Mouse (Mus musculus) kidney, postnatal 25 days (tissue): ENCODE data around the gene Hcrtr1.
A peak's percentile ranks its signal among the peaks of the same experiment; 100 is the strongest.

Experiments
- DNase-seq, 2 experiments: peaks; one replicate each; pipeline ENCODE4 v3.0.0; 2021; ENCODE audit warnings: mixed read lengths in 2 of 2

Gene Hcrtr1

DNA sequence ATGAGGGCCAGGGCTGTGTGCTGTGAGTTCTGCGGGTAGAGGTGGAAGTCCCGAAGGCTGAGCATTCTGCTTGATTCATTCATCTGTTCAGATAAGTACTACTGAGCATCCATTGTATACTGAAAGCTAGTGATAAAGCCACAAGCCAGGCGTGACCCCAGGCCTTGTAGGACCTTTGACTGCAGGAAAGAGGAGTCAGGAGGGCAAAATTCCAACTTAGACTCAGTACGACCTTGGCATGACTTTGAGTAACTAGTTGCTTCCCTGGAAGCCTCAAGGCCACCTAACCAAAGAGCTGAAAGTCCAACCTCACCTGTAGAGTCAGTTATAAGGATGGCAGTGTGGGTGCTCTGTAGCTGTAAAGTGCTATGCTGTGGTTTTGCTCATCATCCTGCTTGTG lies 18.4 kb downstream of the Hcrtr1 start:
- peak; percentile 17 to 31 for DNase-seq

DNA sequence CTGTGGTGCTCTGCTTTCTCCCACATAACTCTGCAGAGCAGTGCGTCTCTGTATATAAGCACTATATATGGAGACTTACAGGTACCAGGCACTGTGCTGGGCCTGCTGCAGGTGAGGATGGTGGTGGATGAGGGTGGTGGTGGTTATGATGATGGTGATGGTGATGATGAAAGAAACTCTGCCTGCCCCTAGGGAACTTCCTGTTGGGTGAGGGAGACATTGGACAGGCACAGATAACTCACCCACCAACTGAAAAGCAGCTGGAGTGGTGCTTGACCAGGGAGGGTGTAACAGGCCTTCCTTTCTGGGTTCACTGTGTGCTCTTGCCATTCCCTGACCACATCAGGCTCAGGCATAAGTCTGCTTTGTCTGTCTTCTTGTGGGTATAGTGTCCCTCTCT lies 26.4 kb downstream of the Hcrtr1 start:
- no peak for DNase-seq

DNA sequence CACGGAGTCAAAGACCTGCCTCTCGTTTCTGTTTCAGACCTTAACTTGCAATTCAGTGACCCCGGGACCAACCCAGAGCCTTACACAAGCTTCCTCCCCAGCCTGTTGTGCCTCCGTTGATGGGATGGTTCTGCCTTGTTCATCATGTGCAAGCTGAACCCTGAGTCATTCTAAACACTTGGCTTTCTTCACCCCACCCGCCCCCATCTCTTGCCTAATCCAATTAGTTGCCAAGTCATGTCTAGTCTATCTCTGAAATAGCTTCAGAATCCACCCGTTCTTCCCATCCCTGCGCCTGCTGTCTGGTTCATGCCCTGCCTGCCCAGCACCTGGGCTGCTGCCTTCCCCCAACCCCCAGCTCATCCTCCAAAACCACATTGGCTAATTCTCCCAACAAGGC lies 26.9 kb downstream of the Hcrtr1 start:
- peak in 1 of 2 experiments; percentile 21 for DNase-seq

DNA sequence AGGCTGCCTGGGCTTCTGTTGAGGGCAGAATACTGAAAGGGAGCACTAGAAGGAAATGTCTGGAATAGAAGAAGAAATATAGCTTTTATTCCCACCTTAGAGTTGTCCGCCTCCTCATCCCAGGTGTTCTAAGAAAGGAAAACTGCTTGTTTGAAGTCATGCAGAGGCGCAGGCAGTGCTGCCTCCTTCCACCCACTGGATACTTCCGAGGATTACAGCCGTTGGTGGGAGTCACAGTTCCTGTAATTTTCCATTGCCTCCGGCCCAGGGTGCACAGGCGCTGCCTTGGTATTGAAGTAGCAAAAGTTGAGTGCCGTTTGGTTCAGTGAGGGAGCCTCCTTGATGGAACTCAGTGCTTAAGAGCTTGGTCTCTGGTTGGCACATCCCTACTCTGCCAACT lies 29.1 kb downstream of the Hcrtr1 start:
- DNase-seq, result peak in 1 of 2 experiments; percentile 40

DNA sequence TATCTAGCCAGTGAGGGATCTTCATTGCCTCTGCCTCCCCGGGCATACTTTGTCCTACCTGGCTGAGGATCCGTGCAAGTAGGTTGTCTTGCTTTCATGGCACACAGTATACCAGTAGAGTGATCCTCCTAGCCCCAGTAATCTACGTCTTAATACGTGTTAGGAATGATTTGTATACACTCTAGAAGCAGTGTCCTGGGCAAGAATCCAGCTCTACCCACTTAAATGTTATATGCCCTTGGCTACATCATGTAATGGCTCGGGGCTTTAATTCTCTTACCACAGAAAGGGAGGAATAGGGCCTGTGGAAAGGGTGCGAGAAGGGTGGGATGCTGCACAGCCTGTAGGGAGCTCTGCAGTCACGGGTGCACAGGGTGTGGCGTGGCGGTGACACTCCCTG lies 29.5 kb downstream of the Hcrtr1 start:
- DNase-seq, result no peak

DNA sequence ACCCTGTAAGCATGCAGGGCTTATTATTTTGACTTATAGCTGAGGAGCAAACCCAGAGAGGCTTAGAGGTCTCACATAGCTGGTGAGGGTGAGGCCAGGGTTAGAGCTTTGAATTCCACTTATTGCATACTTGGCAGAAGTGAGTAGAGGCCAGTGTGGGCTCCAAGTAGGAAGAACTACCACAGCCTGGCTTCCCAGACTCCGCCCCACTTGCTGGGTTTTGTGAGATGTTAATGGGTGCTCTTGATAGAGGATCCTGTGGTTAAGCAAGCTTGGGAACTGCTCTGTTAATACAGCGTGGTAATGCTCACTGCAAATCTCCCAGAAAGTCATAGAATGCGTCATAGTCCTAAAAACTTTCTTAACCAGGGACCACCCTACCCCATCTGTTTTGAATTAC lies 30.2 kb downstream of the Hcrtr1 start:
- no peak for DNase-seq

DNA sequence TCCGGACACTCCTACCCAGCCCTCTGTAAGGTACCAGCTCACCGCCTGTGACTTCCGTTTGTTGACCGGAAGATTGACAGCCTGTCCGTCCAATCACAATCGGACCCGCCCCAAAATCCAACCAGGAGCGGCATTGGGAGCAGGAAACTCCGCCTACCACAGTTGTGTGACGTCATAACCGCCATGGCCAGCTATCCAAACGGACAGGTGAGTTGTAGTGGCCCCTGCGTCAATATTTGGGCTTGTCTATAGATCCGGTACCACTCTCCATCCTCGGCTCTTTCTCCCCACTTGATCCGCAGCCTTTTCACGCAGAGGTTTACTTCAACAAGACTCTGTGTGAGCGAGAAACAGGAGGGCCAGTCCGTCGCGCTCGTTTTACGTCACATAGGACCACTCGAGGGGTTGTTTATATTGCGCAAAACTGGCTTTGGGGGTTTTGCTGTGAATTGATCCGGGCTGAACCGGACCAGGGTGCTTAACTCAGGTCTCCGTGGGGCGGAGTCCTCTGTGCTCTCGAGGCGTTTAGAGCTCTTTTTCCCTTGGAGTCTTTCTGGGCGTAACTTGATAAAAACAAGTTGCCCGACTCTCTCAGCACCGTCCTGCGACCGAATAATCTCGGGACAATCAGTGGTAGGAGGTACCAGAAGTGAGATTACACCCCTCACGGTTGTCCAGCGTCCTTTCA lies 31.6 kb downstream of the Hcrtr1 start:
- peak; percentile 100 for DNase-seq

DNA sequence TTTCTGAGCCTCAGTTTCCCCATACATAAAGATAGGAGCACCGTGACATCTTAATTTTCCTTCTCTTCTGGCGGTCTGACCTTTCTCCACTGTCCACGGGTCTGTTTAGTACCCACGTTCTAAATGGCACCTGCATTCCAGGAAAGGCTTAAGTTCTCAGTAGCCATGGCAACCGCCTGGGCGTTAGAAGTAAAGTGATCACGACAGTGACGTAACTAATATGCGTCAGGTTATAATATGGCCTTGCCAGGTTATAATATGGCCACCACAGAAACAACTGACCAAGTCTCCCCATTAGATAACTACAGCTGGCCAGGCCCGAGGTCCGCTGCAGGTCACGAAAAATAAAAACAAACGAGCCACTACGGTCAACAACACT lies 32.1 kb downstream of the Hcrtr1 start:
- no peak for DNase-seq

DNA sequence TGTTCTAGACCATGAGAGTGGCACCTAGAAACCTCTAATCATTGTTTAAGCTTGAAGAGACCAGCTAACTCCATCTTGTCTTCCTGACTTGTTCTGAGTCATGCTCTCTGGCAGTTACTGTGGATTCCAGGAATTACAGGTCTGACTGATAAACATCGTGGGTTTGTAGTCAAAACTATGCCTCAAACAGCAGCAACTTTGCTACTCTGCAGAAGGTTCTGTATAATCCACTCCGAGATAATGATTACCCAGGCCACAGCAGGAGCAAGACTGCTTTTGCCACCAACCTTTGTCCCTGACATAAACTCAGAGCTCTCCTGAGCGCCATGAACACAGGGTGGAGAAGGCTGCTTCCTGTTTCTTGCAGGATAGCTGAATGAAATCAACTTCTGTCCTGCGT lies 34.6 kb downstream of the Hcrtr1 start:
- peak; percentile 65 to 82 for DNase-seq

DNA sequence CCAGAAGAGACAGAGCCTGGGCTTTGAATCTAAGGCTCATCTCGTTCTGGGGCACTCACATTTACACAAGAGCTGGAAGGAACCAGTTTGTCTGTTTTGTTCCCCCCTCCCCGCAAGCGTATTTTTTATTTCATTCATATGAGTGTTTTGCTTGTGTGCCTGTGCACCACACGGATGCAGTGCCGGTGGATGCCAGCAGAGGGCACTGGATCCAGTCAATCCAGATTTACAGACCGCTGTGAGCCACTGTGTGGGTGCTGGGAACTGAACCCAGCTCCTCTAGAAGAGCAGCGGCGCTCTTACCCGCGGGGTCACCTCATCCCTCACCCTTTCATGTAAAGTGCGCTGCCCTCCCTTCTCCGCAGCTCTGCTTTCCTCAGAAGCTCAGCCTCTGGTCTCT lies 35.5 kb downstream of the Hcrtr1 start:
- no peak for DNase-seq

DNA sequence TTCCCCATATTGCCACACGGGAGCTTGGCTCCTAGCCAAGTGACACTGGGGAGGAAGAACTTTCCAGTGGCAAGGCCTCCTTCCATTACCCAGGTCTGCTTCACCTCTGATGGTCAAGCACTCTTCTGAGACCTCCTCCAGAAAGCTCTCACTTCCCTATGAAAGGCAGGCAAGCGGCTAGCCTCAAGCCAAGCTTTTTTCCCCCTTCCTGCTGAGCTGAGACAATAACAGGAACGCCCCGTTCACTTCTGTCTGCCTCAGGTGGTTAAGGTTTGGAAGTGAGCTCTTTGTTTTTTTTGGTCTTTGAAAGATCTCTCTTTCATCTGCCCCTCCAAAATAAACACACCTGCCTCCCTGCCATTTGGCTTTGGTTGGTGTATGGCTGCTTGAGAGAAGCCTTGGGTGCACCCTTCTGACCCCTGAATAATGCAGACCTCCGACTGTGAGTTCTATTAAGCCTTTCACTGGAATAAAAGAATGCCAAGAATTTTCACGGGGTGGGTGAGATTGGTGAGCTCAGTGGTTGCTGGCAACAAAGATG lies 37.0 kb downstream of the Hcrtr1 start, which contains the start of gene Pef1:
TSS of gene Pef1 (plus strand) at position 448 of the 541 bp plus-strand sequence.
- no peak for DNase-seq

DNA sequence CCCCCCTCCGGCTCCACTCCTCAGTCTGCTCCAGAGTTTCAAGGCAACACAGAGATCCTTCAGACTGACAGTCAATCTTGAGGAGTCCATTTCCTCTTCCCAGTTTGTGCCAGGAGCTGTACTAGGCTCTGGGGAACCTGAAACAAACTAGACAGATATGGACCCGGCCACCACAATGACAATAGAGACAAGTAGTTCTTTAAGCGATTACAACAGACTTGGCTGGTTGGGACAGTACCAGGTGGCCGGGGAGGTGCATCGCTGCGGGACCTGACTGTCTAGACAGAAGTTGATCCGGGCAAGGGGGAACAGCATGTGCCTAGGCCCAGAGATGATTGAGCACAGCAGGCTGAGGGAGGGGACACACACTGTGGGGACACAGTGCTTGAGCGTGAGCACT lies 38.0 kb downstream of the Hcrtr1 start:
- DNase-seq, result no peak

DNA sequence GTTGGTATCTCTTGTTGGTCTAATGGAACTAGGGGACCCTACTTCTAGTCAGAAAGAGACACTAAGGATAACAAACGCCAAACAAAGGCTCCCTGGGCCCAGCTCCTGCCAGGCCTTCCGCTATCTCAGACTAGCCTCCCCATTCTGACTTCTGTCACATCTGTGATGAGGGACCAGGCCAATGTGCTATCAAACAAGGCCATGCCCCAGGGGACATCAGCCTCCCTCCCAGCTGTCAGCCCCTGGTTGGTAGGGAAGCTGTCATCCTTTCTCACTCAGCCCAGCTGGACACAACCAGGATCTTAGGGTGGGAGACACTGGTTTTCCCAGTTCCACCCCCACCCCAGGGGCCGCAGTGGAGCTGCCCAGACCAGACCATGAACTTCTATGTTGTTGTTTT lies 44.0 kb downstream of the Hcrtr1 start:
- no peak for DNase-seq

DNA sequence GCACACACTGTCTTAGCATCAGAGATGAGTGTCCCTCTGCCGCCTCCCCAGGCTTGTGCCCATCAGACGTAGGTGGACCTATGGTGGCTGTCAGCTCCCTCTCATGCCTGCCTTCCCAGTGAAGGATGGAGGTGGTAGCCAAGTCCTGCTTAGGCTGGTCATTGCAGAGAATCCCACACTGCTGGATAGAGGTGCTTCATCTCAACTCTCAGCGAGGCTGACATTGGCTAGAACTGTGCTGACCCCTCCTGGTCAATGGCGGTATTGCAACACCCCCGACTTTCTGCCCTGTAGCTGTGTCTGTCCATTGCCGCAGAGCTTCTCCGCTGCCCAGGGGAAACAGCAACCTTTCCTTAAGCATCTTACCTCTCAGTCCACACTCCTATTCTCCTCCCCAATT lies 51.9 kb downstream of the Hcrtr1 start:
- DNase-seq, result peak; percentile 85 to 95

DNA sequence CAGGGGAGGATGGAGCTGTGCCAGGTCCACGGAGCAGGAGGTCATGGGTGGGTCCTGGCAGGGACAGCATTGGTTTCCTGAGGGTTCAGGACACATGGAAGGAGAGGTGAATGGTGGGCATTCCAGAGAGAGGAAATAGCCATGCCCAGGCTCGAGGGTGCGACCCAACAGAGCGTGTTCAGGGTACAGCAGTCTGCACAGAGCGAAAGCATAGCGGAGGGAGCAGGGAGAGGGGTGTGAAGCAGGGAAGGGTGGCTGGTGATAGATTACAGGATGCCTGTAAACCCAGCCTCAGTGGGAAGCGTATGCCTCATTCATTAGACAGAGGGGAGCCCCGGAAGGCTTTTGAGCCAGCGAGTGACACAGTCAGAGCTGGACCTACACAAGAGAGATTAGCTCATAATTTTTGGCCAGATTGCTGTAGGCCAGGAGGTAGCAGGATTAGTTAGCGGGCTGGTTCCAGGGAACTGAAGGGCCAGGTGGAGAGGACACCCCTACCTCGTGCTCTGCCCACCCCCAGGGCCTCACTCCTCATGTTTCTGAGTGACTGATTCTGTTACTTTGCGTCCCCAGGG lies 53.8 kb downstream of the Hcrtr1 start:
- DNase-seq, result no peak

DNA sequence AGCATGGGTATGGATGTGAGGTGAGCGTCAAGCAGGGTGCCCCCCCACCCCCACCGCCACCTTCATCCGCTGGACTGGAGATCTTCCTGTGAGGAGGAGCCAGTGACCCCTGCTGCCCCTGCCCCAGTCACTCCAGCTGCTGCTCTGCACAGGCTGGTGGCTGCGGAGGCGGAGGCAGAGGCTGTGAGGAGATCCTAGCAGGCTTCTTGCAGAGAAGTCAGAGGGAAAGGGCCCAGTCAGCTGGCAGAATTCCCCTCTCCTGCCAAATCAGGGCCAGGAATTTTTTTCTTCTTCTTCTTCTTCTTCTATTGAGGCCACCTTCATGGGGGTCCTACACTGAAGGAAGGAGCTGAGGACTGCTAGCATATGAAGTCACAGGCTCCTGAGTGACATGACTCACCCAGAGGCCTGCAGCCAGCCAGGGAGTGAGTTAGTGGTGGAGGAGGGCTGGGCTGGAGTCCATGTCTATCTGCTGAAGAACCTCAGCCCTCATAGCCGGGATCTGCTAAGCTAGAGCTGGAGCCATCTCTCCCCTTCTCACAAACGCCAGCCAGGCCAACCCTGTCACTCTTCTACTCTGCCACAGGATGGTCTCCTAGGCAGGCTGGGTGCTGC lies 54.7 kb downstream of the Hcrtr1 start:
- DNase-seq, result no peak

DNA sequence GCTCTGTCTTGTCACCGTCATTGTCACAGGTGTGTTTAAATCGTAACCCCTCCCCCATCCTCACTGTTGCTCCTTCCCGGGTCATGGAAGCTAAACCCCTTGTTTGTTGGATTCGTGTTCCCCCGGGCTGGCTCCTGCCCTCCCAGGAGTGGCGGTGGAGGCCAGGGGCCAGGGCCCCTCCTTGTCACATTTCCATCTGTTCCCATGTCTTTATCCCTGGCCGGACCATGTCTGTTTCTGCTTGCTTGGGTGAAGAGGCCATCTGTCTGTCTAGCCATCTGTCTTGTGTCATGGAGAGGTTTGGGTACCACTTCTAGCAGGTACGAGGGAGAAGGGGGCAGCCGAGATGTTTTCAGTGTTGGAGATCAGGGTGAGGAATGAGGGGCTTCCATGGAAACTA lies 56.9 kb downstream of the Hcrtr1 start:
- DNase-seq, result no peak

DNA sequence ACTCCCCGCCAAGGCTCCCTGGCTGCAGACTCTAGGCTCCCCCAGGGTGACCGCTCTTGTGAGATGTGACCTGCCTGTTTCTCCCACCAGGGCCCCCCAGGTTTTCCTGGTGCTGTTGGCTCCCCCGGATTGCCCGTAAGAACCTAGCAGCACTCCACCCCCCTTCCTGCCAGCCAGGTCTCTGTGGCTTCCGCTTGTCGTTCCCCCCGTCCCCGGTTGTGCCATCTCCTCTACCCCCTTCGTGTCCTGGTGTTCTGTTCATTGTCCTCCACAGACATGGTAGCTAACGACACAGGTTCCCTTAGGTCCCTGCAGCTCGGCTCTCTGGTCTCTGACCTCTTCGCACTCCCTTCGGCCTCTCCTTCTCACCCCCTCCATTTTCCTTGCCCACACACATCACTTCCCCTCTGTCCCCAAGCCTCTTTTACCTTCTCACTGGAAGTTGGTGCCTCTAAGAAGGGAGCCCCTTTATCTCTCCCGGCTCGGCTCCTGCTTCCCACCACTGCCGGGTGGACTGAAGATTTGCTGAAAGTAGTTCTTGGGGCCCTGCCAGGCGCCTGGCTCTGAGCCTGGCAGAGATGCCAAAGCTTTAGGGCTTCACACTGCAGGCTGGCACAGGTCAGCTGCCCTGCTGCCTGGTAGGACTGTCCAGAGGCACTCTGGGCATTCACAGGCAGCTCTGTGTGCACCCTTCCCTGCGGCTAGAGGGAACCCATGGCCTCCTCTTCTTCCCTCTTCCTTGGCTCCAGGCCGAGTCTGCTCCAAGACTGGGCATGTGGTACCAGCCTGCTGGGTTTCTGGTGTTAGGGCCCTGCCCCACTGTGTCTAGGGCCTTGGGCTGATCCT lies 57.6 kb downstream of the Hcrtr1 start:
- DNase-seq, result peak; percentile 89 to 92
